Mouse (Mus musculus): ENCODE data around the gene Sec13. TPM values are rescaled to one million over a fixed set of nuclear protein-coding genes. Genes with fewer than 3 reads are reported as not detected.

Sec13 gene
- polyA plus RNA-seq, 1 experiment = 229 TPM

GRCm38 (mm10) chr6:113747284-113747683 lies 6.7 kb upstream of the Sec13 start:
- no peak overlapping the region for H3K4me2 ChIP-seq (ENCODE audit: low read depth)
- H3K36me3 ChIP-seq (ENCODE audit: control insufficient read depth, insufficient read depth) = no peaks in the 10 kb centered on the region
- peaks cover 85% of the 10 kb centered on the region for H3K27me3 ChIP-seq (ENCODE audit: control insufficient read depth, insufficient read depth, insufficient read length)
- H3ac ChIP-seq (ENCODE audit: control insufficient read depth, insufficient read length) = no peak overlapping the region
- no peak for TF ChIP-seq POLR2AphosphoS2 (IDR thresholded peaks at IDR 0.05; ENCODE audit: insufficient read length, low read depth)
- no peak for TF ChIP-seq CEBPB (IDR thresholded peaks at IDR 0.05; ENCODE audit: insufficient read depth, poor library complexity, severe bottlenecking)
- TF ChIP-seq MAX (IDR thresholded peaks at IDR 0.05; ENCODE audit: low read depth) = no peak
- TF ChIP-seq REST (IDR thresholded peaks at IDR 0.05; ENCODE audit: insufficient read depth, insufficient read length) = no peak
- no peak for TF ChIP-seq MYOD1 (IDR thresholded peaks at IDR 0.05; ENCODE audit: control insufficient read depth in 1 of 3, insufficient read length in 2 of 3, low read depth in 2 of 3)
- TF ChIP-seq SRF (IDR thresholded peaks at IDR 0.05; ENCODE audit: control insufficient read depth, insufficient read length, low read depth) = no peak
- no peak for TF ChIP-seq MYOG (IDR thresholded peaks at IDR 0.05; ENCODE audit: control insufficient read depth in 1 of 3, insufficient read depth in 1 of 3, insufficient read length in 2 of 3, low read depth in 2 of 3)
- no peak for TF ChIP-seq USF1 (IDR thresholded peaks at IDR 0.05; ENCODE audit: low read depth)
- TF ChIP-seq E2F4 (IDR thresholded peaks at IDR 0.05; ENCODE audit: insufficient read depth) = no peak
- no peak for TF ChIP-seq TCF12 (IDR thresholded peaks at IDR 0.05; ENCODE audit: insufficient read depth, poor library complexity, severe bottlenecking)
- H3K4me3 ChIP-seq = no peak overlapping the region
- H3K79me2 ChIP-seq (ENCODE audit: control insufficient read depth, insufficient read depth) = no peaks in the 10 kb centered on the region

DNA sequence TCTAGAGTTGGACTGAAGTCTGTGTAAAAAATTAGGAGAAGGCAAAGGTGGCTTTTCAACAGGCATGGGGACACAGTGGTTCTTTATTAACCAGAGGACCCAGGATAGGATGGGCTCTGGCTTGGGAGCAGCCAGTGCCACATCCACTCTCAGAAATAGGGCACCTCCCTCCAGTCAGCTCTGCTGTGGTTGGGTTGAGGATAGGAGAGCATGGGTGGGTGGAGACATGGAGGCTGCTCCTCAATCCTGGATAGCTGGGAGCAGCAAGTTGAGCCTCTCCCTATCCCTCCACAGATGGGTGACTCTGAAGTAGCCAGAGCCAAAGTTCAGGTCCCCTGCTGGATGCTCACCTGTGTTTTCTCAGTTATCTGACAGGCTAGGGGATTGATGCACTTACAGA lies 4.6 kb upstream of the Sec13 start:
- H3ac ChIP-seq (ENCODE audit: control insufficient read depth, insufficient read length) = no peak overlapping the region
- TF ChIP-seq USF1 (IDR thresholded peaks at IDR 0.05; ENCODE audit: low read depth) (no peak), MAX (IDR thresholded peaks at IDR 0.05; ENCODE audit: low read depth) (no peak), E2F4 (IDR thresholded peaks at IDR 0.05; ENCODE audit: insufficient read depth) (no peak), REST (IDR thresholded peaks at IDR 0.05; ENCODE audit: insufficient read depth, insufficient read length) (no peak), CEBPB (IDR thresholded peaks at IDR 0.05; ENCODE audit: insufficient read depth, poor library complexity, severe bottlenecking) (no peak), SRF (IDR thresholded peaks at IDR 0.05; ENCODE audit: control insufficient read depth, insufficient read length, low read depth) (no peak), MYOD1 (IDR thresholded peaks at IDR 0.05; ENCODE audit: control insufficient read depth in 1 of 3, insufficient read length in 2 of 3, low read depth in 2 of 3) (no peak), POLR2AphosphoS2 (IDR thresholded peaks at IDR 0.05; ENCODE audit: insufficient read length, low read depth) (no peak), TCF12 (IDR thresholded peaks at IDR 0.05; ENCODE audit: insufficient read depth, poor library complexity, severe bottlenecking) (no peak), POLR2A (IDR thresholded peaks at IDR 0.05; ENCODE audit: insufficient read length, low read depth) (no peak), TCF3 (IDR thresholded peaks at IDR 0.05; ENCODE audit: insufficient read length, low read depth) (no peak), MYOG (IDR thresholded peaks at IDR 0.05; ENCODE audit: control insufficient read depth in 1 of 3, insufficient read depth in 1 of 3, insufficient read length in 2 of 3, low read depth in 2 of 3) (no peak)
- no peak overlapping the region for H3K4me2 ChIP-seq (ENCODE audit: low read depth)
- peaks cover 63% of the 10 kb centered on the region for H3K27me3 ChIP-seq (ENCODE audit: control insufficient read depth, insufficient read depth, insufficient read length)
- H3K79me2 ChIP-seq (ENCODE audit: control insufficient read depth, insufficient read depth) = peaks cover 3% of the 10 kb centered on the region
- no peaks in the 10 kb centered on the region for H3K36me3 ChIP-seq (ENCODE audit: control insufficient read depth, insufficient read depth)
- no peak overlapping the region for H3K4me3 ChIP-seq

GRCm38 (mm10) chr6:113743111-113743510 lies 2.6 kb upstream of the Sec13 start:
- H3K36me3 ChIP-seq (ENCODE audit: control insufficient read depth, insufficient read depth) = no peaks in the 10 kb centered on the region
- H3K79me2 ChIP-seq (ENCODE audit: control insufficient read depth, insufficient read depth) = peaks cover 23% of the 10 kb centered on the region
- no peak for TF ChIP-seq E2F4 (IDR thresholded peaks at IDR 0.05; ENCODE audit: insufficient read depth)
- no peak for TF ChIP-seq POLR2A (IDR thresholded peaks at IDR 0.05; ENCODE audit: insufficient read length, low read depth)
- TF ChIP-seq TCF3 (IDR thresholded peaks at IDR 0.05; ENCODE audit: insufficient read length, low read depth) = no peak
- no peak for TF ChIP-seq MYOD1 (IDR thresholded peaks at IDR 0.05; ENCODE audit: control insufficient read depth in 1 of 3, insufficient read length in 2 of 3, low read depth in 2 of 3)
- TF ChIP-seq MYOG (IDR thresholded peaks at IDR 0.05; ENCODE audit: control insufficient read depth in 1 of 3, insufficient read depth in 1 of 3, insufficient read length in 2 of 3, low read depth in 2 of 3) = no peak
- TF ChIP-seq TCF12 (IDR thresholded peaks at IDR 0.05; ENCODE audit: insufficient read depth, poor library complexity, severe bottlenecking) = no peak
- no peak for TF ChIP-seq POLR2AphosphoS2 (IDR thresholded peaks at IDR 0.05; ENCODE audit: insufficient read length, low read depth)
- no peak overlapping the region for H3K4me3 ChIP-seq
- H3K4me2 ChIP-seq (ENCODE audit: low read depth) = no peak overlapping the region
- no peak overlapping the region for H3ac ChIP-seq (ENCODE audit: control insufficient read depth, insufficient read length)
- H3K27me3 ChIP-seq (ENCODE audit: control insufficient read depth, insufficient read depth, insufficient read length) = peaks cover 43% of the 10 kb centered on the region

- Histone ChIP-seq H3K36me3 (ENCODE audit: control insufficient read depth, insufficient read depth) (no peaks in the 10 kb centered on the region), H3K27me3 (ENCODE audit: control insufficient read depth, insufficient read depth, insufficient read length) (peaks cover 37% of the 10 kb centered on the region), H3ac (ENCODE audit: control insufficient read depth, insufficient read length) (no peak overlapping the region), H3K4me2 (ENCODE audit: low read depth) (no peak overlapping the region), H3K4me3 (no peak overlapping the region), H3K79me2 (ENCODE audit: control insufficient read depth, insufficient read depth) (peaks cover 31% of the 10 kb centered on the region)
- TF ChIP-seq POLR2A (IDR thresholded peaks at IDR 0.05; ENCODE audit: insufficient read length, low read depth) (no peak), POLR2AphosphoS2 (IDR thresholded peaks at IDR 0.05; ENCODE audit: insufficient read length, low read depth) (no peak), REST (IDR thresholded peaks at IDR 0.05; ENCODE audit: insufficient read depth, insufficient read length) (no peak)
These were observed 1.8 kb upstream of the Sec13 start for GRCm38 (mm10) chr6:113742321-113742720.

GRCm38 (mm10) chr6:113741425-113741824 lies 882 bp upstream of the Sec13 start:
- no peak for TF ChIP-seq TCF3 (IDR thresholded peaks at IDR 0.05; ENCODE audit: insufficient read length, low read depth)
- TF ChIP-seq E2F4 (IDR thresholded peaks at IDR 0.05; ENCODE audit: insufficient read depth) = no peak
- TF ChIP-seq MYOD1 (IDR thresholded peaks at IDR 0.05; ENCODE audit: control insufficient read depth in 1 of 3, insufficient read length in 2 of 3, low read depth in 2 of 3) = no peak
- no peak for TF ChIP-seq POLR2AphosphoS2 (IDR thresholded peaks at IDR 0.05; ENCODE audit: insufficient read length, low read depth)
- no peak for TF ChIP-seq SRF (IDR thresholded peaks at IDR 0.05; ENCODE audit: control insufficient read depth, insufficient read length, low read depth)
- TF ChIP-seq MAX (IDR thresholded peaks at IDR 0.05; ENCODE audit: low read depth) = no peak
- no peak overlapping the region for H3K4me3 ChIP-seq
- peaks cover 5% of the 10 kb centered on the region for H3K36me3 ChIP-seq (ENCODE audit: control insufficient read depth, insufficient read depth)
- H3ac ChIP-seq (ENCODE audit: control insufficient read depth, insufficient read length) = no peak overlapping the region
- peaks cover 39% of the 10 kb centered on the region for H3K79me2 ChIP-seq (ENCODE audit: control insufficient read depth, insufficient read depth)
- H3K27me3 ChIP-seq (ENCODE audit: control insufficient read depth, insufficient read depth, insufficient read length) = peaks cover 30% of the 10 kb centered on the region
- no peak overlapping the region for H3K4me2 ChIP-seq (ENCODE audit: low read depth)
